Mouse (Mus musculus) testis, adult 2 months (tissue): Measurements from ENCODE around the gene Cd80.

Source experiments
- CTCF ChIP-seq: fragments of 200-500 bp; IDR thresholded peaks from 2 replicates; pipeline ENCODE4 v1.5.1; 2012; ENCODE audit warnings: low read depth, mild to moderate bottlenecking, inconsistent platforms, low read length, moderate library complexity; ENCODE audit not compliant: control insufficient read depth, insufficient read depth, insufficient replicate concordance
- POLR2A ChIP-seq: fragments of 200-500 bp; IDR thresholded peaks from 2 replicates; pipeline ENCODE4 v1.6.1; 2012; ENCODE audit warnings: low read depth, mild to moderate bottlenecking, inconsistent platforms, low read length, moderate library complexity; ENCODE audit not compliant: control insufficient read depth

GRCm38 (mm10) chr16:38445046-38445445 lies 10.3 kb upstream of the Cd80 start:
- no peak for TF ChIP-seq CTCF
- no peak for TF ChIP-seq POLR2A
